Mouse (Mus musculus) hindlimb bud, embryonic 11.5 days (tissue): ENCODE results near the gene Ncam1.

Experiments used
- DNase-seq: peaks from one replicate; pipeline ENCODE4 v3.0.0-alpha.2; 2012; ENCODE audit warnings: low read depth, low spot score; ENCODE audit errors: extremely low spot score

The Ncam1 gene

DNA sequence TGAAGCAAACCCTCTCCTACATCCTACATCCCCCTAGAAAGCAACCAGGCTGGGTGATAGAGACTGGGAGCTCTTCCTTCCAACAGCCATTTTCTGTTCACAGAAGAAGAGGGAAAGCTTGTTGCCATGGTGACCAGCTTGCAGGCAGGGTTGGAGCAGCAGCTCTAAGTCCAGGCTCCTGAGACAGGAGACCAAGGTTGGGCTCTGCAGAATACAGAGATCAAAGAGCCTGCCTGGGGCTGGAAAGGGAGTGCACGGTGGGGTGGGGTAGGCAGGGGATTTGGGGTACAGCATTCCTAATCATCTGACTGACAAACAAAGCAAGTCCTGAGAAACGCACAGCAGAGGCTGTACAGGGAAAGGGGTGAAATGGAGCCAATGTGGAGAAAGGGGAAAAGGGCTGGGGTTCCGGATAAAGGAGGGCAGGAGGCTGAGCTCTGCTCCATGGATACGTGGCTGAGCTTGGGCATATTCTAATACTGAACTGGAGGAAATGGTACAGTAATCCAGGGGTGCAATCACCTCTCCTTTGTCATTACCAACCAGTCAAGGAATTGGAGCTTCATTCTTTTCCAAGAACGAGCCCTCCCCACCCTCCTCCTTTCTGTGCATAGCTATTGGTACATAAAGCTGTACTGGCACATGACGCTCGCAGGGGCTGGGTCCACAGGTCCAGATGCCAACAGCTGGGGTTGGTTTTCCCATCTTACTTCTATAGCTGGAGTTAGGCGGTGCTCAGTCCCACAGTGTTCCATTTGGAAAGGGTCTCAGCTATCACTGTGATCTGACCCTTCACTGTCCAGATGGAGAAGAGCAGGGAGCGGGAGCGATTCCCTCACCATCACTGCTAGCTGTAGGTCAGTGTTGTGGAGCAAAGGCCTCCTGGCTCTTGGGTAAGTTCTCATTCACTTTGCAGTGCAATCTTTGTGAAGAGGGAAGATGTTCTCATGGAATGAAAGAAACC, 227.7 kb downstream of the Ncam1 start:
- peak; percentile 28 for DNase-seq

DNA sequence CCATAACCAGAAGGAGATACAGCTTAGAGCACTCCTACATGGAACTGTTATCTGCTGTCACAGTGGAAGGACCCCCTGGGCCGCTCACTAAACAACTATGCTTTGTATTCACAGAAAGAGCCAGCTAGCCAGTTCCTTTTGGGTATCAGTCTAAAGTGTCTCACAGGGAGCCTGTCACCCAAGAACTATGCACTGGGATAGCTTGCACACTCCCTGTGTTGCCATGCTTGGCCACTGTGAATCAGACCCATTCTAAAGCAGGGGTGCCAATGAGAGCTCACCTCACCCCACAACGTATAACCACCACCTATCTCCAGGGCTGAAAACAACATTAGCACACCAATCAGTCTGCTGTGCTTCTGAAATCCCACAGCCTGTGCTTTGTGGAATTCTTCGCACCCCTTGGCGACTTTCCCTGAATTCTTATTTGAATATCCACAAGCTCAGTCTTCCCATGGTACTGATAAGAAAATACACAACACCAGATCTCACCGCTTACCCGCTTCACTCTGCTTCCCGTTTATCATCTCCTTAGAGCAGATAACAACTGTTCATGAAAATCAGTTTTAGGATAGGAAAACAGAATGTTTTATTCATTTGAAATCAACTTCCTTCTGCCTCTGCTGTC, 228.6 kb downstream of the Ncam1 start:
- no peak for DNase-seq

DNA sequence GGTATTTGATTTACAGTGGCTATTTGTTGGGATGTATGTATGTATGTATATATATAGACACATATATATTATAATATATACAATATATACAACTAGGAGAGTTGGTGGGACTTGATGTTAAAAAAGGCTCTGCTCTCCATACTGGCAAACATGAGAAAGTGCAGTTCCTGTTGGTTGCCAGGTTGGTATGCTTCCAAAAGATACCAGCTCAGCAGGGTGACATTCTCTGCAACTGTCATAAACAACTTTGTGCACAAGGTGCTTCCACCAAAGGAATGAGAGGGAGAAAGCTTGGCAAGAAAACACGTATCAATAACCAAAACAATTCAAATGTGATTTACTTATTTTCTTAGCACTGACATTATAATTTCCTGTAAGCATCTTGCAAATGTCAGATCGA, 232.9 kb downstream of the Ncam1 start:
- DNase-seq = no peak

DNA sequence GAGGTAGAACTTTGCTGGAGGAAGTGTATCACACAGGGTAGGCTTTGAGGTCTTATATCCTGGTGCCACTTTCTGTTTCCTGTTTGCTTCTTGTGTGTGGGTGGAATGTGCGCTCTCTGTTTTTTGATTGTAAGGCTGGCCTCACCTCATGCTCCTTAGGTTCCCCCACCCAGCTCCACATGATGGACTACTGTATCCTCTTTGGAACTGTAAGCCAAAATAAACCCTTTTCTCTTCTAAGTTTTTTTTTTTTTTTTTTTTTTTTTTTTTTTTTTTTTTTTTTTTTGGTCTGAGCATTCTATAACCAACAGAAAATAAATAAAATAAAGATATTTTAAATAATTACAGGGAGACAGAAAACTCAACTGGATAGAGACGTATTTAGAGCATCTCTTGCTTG, 239.8 kb downstream of the Ncam1 start:
- DNase-seq = no peak

DNA sequence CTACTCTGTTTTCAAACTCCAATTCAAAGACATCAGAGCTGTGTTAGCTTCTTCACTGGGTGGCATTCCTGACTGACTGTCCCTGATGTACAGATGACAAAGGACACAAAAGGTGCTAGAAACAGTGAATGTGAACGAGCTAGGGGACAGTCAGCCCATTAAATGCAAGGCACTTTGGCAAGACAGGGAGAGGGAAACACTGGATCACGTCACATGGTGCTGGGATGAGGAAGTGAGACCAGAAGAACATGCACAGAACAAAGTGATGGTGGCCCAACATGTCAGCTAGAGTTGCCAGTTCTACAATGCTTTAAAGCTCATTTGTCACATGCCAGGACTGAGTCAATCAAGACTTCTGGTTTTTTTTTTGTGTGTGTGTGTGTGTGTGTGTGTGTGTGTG, 247.4 kb downstream of the Ncam1 start:
- no peak for DNase-seq

DNA sequence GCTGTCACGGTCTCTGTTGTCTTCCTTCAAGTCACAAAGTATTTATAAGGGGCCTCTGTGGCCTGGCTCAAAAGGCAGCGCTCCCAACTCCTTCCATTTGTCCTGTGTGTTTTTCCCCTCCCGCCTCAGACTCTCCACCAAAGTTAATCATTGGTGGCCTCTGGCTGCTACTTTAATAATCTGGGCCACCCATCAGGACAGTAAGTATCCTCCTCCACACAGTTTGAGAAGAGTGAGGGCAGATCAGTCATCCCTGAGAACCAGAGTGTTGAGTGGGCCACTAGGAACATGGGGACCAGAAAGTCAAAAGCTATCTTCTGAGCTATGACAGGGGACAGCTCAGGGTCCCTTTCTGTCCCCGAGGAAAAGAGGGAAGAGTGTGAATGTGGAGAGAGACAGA, 256.1 kb downstream of the Ncam1 start:
- DNase-seq = no peak

DNA sequence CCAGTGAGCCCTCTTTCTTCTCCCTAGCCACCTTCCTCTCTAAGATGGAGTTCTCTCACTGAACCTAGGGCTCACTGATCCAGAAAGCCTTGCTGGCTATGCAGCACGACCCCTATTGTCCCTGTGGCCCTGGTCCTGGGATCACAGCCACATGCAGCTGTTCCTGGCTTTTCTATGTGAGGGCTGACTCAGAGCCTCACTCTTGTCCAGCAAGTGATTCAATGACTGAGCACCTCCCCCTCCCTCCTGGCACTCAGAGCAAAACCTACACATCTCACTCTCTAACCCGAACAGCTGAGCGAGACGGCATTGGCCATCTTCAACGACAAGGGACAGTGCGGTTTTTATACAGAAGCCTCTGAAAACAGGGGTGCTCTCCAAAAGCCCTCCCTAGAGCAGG, 260.9 kb downstream of the Ncam1 start:
- no peak for DNase-seq

DNA sequence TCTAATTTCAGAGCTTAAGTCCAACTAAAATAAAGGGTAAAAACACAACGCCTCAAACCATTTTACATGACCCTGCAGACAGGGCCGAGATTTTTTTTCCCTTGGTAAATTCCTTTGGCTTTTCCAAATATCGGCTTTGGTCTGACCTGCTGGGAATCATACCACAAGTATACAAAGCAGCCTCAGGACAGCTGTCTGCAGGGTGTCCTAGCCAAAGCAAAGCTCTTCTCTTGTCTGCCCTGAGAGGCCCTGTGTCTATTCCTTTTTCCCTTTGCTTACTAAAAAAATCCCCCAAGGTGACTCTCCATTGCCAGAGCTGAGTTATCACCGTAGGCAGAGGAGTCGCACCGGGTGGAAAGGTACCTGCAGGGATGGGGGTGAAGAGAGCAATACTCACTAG, 262.1 kb downstream of the Ncam1 start:
- no peak for DNase-seq

DNA sequence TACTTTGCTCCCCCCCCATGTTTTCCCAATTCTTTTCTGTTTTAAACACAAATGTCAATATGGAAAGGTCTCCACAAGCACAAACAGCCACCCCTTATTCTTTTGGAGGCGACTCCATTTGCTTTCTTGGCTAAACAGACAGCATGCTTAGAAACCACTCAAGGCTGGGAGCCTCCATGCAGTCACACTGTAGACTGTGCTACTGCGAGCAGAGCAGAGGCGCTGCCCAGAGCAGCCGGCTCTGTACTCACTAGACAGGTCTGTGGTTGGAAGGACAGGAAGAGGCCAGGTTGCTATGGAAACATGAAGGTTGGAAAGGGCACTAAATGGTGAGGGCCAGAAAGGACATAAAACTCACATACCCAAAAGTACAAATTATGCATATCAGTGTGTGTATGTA, 263.8 kb downstream of the Ncam1 start:
- no peak for DNase-seq

DNA sequence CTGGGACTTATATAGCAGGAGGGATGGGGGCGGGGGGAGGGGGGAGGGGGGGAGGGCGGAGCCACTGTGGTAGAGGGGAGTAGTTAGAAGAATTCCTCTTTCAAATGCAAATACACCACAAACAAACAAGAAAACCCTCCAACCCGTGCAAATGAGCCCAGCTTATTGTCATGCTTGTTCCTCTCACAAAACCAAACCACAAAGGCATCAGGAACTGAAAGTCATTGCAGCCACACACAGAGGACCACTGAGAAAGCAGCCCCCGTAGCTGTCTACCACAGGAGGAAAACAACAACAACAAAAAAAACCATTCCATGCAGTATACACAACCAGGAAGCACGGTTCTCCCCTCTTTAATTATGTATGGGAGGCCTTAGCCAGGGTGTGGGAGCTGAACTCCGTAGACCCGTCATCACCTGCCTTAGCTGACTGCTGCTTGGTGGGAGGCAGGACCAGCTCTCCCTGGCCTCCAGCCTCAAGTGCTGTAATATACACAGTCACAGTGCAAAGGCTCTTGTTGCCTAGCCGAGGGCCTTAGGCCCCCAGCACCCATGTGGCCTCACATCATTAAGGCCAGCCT, 264.7 kb downstream of the Ncam1 start:
- no peak for DNase-seq

DNA sequence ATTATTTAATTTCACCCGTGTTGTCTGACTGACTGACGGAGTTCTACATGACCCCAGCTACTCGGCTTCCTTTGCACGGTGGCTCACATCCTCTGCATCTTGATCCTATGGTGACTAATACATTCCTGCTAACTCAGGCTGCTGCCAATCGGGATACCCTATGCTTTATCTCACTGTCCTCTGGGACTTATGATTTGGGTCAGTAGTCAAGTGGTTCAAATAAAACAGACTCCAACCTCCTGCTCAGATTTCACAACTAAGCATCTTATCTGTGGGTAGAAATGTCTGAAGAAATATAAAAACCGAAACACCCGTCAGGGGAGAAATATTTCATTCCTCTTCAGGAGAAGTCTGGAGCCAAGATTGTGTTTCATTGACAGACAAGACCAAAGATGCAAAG, 265.3 kb downstream of the Ncam1 start:
- DNase-seq = no peak

DNA sequence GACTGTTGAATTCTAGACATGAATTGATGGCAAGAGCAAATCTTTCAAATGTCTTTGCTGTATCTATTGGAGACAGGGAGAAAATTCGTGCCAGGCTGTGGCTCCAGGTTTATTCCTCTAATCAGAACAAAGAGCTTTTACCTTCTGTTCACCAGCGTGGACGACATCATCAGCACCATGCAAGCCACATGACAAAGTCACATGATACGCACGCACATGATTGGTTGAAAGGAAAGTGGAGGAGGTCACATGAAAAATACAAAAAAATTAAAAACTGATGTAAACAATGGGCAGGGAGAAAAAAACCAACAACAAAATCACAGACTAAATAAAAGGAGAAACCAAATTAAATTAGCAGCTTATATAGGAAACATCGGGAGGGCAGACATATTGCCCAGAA, 266.9 kb downstream of the Ncam1 start:
- DNase-seq = no peak

DNA sequence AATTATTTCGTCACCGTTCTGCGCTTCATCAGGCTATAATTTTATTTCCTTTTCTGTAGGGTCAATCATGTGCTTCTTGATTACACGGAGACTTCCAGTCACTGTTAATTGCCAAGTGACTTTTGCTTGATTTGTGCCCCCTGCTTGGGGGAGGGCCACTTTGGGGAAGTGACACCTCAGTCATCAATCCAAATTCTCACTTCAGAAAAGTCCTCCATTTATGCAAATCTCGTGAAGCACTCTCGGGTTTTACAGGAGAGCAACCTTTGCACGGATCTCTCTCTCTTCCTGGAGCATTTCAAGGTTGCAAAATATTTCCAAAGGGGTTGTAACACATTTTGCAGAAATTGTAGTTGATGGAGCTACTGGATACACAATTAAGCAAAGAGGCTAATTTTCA, 267.5 kb downstream of the Ncam1 start:
- no peak for DNase-seq

DNA sequence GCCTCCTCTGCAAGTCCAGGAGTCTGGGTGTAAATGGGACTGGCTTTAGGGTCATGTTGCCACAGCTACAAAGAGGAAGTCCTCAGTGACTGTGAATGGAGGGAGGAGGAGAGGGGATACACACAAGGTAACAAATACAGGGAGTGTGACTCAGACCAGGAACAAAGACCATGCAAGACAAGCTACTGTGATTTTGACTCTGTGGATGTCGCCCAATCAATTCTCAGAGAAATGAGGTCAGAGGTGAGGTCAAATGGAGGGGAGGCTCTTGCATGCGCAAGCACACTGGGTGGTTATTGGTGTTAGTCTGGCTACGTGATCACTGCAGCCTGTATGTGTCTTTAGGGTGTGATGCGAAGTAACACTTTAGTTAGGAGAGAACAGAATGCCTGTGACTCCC, 268.0 kb downstream of the Ncam1 start:
- DNase-seq = no peak

DNA sequence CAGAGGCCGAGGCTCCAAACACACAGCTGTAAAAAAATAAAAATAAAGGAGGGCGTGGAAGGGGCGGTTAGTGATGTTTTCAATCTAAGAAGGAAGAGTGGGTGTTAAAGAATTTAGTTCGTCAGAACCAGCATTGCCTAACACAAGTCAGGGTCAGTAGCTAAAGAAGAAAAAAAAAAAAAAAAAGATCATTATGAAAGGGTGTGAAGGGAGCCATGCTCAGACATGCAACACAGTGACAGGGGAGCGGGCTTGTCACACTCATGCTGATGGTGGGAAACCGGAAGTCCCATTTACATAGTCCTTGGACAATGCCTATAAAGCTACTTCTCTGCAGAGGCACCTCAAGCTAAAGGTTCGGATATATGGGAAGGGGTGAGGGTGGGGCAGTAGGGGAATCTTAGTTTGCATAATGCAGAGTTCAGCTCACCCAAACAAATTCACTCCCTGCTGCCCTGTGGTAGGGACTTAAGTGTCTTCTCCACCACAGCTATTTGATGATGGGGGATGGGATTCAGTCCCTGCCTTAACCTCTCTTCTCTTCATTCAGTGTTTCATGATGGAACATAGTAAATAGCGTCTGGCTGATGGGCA, 269.3 kb downstream of the Ncam1 start:
- no peak for DNase-seq

DNA sequence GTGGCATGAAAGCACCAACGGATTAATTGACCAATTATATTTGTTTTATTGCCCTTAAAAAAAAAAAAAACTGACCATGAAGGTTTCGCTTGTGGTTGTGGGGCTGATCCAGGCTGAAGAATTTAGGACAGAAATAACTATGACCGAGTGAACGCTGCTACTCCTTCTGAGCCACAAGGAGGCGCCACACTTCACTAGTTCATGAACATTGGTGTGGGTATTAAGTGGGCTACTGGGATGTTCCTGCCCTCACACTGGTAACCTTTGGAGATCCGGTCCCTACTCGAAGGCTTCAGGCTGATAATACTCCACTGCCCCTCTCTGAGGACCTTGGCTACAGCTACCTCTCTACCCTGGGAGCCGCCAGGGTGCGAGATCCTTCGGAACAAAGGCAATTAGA, 269.8 kb downstream of the Ncam1 start:
- DNase-seq = peak; percentile 28

DNA sequence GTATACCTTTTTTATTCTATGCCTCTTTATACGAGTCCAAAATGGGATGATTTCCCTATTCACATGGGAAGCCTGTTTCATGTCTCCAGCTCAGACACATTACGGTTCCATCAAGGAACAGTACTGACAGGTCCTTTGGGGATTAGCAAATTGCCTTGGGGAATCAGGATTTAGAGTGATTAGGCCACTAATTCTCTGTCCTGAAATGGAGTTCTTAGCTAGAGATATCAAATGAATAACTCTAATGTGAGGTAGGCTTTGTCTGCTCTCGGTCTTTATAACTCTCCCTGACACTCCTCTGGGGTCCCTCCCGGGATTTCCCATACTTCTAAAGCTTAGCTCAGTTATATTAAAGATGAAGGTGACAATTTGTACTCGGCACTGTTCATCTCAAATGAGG, 270.7 kb downstream of the Ncam1 start:
- DNase-seq = no peak

DNA sequence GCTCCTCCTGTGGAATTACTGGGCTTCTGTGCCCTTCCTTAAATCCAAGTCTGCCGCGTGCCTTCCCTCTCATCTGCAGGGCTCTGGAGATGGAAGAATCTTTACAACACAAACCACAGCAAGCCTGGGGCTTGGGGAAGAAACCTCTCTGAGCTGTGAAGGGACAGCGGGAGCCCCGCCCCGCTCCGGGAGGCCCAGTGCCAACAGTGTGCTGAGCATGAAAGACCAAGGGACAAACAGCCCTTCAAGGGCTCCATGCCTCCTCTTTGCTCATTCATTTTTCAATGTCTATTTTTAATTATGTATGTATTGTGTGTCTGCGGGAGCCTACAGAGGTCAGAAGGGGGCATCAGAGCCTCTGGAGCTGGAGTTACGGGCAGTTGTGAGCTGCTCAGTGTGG, 271.4 kb downstream of the Ncam1 start:
- no peak for DNase-seq

DNA sequence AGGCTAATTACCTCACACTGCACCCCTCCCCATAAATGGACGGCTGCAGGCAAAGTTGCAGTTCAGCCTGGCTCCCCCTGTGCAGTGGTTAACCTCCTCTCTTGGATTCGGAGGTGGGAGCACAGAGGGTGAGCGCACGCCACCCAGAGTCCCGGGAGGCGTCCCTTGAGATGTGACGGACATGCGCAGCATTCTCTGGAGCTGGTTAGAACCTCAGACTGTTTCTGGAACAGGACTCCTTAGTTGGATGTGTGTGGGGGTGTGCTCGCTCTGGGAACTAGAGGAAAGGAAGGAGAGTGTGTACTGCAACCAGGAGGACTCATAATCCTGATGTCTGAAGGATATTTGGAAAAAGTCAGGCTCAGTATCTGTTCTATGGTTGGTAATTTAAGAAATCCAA, 274.0 kb downstream of the Ncam1 start:
- no peak for DNase-seq

DNA sequence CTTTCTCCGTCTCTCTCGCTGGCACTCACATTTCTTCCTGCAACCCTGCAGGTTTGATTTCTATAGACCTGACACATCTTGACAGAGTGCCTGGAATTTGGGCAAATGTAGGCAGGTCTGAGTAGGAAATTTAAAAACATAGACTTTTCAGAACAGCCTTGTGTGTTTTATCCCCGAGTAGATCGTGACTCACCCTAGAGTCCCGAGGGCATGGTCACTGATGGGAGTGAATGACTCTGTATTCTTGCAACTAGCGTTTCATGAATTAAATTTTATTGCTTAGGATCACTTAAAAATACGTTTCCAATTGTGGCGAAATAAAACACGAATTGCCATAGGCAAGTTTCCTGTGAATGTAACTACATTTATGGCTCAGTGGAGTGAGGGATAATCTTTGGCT, 274.8 kb downstream of the Ncam1 start:
- no peak for DNase-seq

DNA sequence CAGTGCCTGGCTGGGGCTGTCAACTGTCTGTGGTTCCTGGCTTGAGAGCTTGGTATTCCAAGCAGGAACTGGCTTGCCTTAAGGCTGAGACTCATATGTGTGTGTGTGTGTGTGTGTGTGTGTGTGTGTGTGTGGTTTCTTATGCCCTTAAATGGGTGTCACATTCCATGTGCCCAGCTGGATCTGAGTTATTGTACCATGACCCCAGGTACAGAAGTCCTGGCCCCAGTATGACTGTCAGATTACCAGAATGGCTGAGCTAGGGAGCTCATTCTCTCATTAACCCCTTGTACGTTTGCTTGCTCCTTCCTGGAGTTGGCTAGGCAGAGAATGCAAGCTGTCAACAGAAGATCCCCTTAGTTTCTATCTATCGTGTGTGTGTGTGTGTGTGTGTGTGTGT, 284.4 kb downstream of the Ncam1 start:
- DNase-seq = no peak

DNA sequence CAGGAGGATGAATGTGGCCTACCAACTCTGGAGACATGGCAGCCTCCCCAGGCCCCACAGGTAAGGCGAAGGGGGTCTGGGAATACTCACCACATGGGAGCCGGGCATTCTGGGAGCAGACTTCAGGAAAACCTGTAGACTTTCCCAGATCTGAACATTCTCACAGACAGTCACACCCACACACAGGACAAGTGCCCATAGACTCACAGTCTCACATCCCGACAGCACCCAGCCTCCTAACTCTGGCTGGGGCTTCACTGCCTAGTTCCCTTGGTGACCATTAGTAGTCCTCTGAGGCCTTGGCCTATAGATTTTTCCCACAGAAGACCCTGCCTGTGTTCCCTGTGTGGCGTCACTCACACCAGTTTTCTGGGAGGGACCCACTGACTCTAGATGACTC, 288.1 kb downstream of the Ncam1 start:
- DNase-seq = no peak
